Mouse (Mus musculus) thymus, adult 2 months (tissue): Measurements from ENCODE around the gene Gm20721. TPM values are rescaled to one million over a fixed set of nuclear protein-coding genes. Genes with fewer than 3 reads are reported as not detected.

Source experiments
- DNase-seq: peaks from one replicate; pipeline ENCODE4 v3.0.0; 2021
- H3K27ac ChIP-seq: fragments of 200-500 bp; 2 replicates; pipeline ENCODE4 v1.5.1; 2012; ENCODE audit warnings: low read length, control low read depth; ENCODE audit not compliant: control insufficient read depth, insufficient read depth
- H3K27me3 ChIP-seq: fragments of 200-500 bp; 2 replicates; pipeline ENCODE4 v1.6.1; 2012; ENCODE audit warnings: mild to moderate bottlenecking, low read length, moderate library complexity, mixed read lengths; ENCODE audit not compliant: control insufficient read depth, insufficient read depth
- H3K36me3 ChIP-seq: fragments of 200-500 bp; 2 replicates; pipeline ENCODE4 v1.6.1; 2012; ENCODE audit warnings: mild to moderate bottlenecking, low read length, moderate library complexity; ENCODE audit not compliant: control insufficient read depth, insufficient read depth
- H3K4me1 ChIP-seq: fragments of 200-500 bp; replicated peaks from 2 replicates; pipeline ENCODE4 v1.6.1; 2012; ENCODE audit warnings: low read length; ENCODE audit not compliant: control insufficient read depth, insufficient read depth
- H3K4me3 ChIP-seq: fragments of 200-500 bp; 2 replicates; pipeline ENCODE4 v1.5.1; 2012; ENCODE audit warnings: mild to moderate bottlenecking, low read length, control low read depth, moderate library complexity; ENCODE audit not compliant: control insufficient read depth, insufficient read depth
- CTCF ChIP-seq: fragments of 200-500 bp; IDR thresholded peaks from 2 replicates; pipeline ENCODE4 v1.5.1; 2012; ENCODE audit warnings: mild to moderate bottlenecking, control low read depth, low read length, moderate library complexity, borderline replicate concordance; ENCODE audit not compliant: control insufficient read depth, poor library complexity, insufficient read depth; ENCODE audit errors: extremely low read depth
- POLR2A ChIP-seq: fragments of 200-500 bp; IDR thresholded peaks from 2 replicates; pipeline ENCODE4 v1.6.1; 2012; ENCODE audit warnings: mild to moderate bottlenecking, low read length, control low read depth, moderate library complexity; ENCODE audit not compliant: control insufficient read depth, poor library complexity, insufficient read depth; ENCODE audit errors: extremely low read depth
- WGBS: fragments of 180-500 bp; shearing (Covaris S2); methylation state at CpG from one replicate; pipeline ENCODE4 v1.1.7; 2018; 5-methylcytosine and 5-hydroxymethylcytosine counted together
- polyA plus RNA-seq: library from polyadenylated mRNA; depleted of rRNA; stranded (reverse); fragments of >200 nt; gene quantifications from 2 replicates; pipeline ENCODE4 v1.2.3, GENCODE M21; 2012

The Gm20721 gene
- polyA plus RNA-seq, 1 experiment, result 0.07 TPM

DNA sequence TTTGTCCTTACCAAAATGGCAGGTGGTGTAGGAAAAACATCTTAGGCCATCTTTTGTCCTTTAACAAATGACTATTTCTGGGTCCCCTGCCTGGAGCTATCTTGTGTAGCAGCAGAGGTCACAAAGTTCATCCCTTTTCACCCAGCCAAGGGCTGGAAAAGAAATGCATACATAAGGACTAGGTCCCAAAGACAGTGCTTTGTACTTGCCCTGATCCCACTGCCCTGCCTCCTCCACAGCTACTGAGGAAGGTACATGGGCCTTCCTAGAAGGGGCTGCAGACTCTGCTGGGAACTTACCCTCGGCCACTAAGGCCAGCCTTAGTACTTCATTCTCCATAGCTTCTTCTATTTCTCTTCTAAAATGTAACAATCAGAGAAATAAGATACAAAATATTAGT, 34.9 kb downstream of the Gm20721 start:
- H3K36me3 ChIP-seq, result no peaks in the 10 kb centered on the region
- 100% methylated on average over 1 of the region's 1 CpGs for WGBS
- H3K27ac ChIP-seq, result no peak overlapping the region
- TF ChIP-seq CTCF, result no peak
- no peak overlapping the region for H3K4me3 ChIP-seq
- 0 out of 2 replicates have a peak, but pooled peaks cover 2% of the 10 kb centered on the region for H3K4me1 ChIP-seq
- DNase-seq, result no peak
- no peaks in the 10 kb centered on the region for H3K27me3 ChIP-seq

DNA sequence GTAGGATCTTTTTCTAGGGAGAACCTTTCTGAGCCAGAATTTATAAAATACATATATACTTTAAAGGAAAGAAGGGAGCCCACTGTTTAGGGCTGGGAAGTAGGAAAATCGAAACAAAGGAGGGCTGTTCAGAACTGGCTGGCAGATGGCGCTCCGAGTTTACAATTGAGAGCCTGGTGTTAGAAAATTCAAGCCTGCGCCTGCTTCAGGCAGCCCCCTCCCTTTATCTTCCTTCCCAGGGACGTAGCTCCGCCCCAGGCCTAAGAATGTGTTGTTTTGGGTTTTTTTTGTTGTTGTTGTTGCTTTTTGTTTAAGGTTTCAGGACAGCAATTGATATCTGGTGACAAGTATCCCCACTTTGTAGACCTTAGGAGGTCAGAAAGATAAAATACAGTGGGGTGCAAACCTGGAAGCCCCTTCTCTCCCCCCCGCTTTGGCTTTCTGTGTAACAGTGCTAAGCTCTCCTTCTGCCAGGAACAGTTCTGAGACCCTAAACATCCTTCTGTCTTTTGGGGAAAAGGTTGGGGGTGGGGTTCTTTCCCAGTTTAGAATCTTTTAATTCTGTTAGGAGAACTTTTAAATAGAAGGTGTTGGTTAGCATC, 35.5 kb downstream of the Gm20721 start:
- no peak for TF ChIP-seq POLR2A
- TF ChIP-seq CTCF, result peak; percentile 28; the same call in 1 of the 2 replicates
- Histone ChIP-seq H3K27me3 (no peaks in the 10 kb centered on the region), H3K36me3 (no peaks in the 10 kb centered on the region), H3K4me1 (0 out of 2 replicates have a peak, but pooled peaks cover 2% of the 10 kb centered on the region), H3K27ac (no peak overlapping the region), H3K4me3 (no peak overlapping the region)
- 21% methylated on average over 7 of the region's 7 CpGs for WGBS
- peak; percentile 58 for DNase-seq

DNA sequence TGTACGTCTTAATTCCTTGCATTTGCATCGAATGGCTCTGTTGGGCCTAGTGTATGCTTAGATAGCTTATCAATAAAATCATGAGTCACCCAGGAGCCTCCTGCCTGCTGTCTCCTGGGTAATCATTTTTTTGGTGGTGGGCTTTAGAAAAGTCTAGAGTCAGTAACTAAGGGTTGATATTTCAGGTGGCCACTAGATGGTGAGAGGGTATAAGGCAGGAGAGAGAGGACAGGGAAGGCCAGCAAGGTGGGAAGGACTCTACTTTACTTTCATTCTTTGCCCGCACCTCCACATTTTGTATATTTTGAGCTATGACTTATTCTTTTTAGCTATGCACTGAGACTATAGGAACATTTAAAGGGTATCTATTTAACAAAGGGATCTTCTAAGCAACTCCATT, 38.6 kb downstream of the Gm20721 start:
- Histone ChIP-seq H3K4me3 (no peak overlapping the region), H3K27ac (no peak overlapping the region), H3K36me3 (no peaks in the 10 kb centered on the region), H3K27me3 (no peaks in the 10 kb centered on the region), H3K4me1 (0 out of 2 replicates have a peak, but pooled peaks cover 2% of the 10 kb centered on the region)
- 86% methylated on average over 3 of the region's 3 CpGs for WGBS
- DNase-seq, result no peak
- TF ChIP-seq CTCF, result no peak
- TF ChIP-seq POLR2A, result no peak

DNA sequence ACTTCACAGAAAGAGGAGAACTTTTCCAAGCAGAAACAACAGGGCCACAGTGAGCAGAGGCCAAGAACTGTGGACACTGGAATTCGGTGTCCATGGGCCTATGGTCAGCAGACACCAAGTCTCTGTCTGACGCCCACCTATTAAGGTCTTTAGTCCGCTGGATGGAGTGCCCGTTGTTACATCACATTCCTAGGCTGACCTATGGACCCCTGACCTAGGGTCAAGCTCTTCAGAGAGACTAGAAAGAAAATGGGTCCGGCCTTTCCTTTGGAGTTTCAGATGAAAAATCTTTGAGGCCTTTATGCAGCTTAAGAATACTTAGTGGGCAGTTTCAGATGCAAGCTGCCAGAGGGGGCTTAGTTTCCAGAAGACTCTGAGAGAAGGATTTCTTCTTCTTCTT, 40.9 kb downstream of the Gm20721 start:
- 85% methylated on average over 5 of the region's 5 CpGs for WGBS
- H3K36me3 ChIP-seq, result no peaks in the 10 kb centered on the region
- TF ChIP-seq POLR2A, result no peak
- no peak for TF ChIP-seq CTCF
- H3K27me3 ChIP-seq, result no peaks in the 10 kb centered on the region
- H3K4me1 ChIP-seq, result no peaks in the 10 kb centered on the region
- DNase-seq, result no peak
- H3K4me3 ChIP-seq, result no peak overlapping the region
- H3K27ac ChIP-seq, result no peak overlapping the region

DNA sequence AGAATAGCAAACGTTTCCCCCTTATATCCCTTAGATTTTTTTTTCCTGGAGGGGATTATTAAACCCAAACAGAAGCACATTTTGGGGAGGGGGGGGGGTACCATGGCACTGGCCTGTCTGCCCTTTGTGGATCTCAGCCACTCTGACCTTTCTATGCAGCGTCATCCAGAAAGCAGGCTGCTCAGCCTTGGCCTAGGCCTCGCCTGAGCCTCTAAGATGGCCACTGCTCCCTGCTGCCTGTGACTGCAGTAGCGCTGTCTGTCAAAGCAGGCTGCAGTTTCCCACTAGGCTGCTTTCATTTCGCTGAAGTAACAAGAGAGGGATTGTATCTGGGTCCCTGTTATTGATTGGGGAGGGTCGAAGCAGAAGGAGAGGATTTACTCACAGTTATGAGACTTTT, 44.0 kb downstream of the Gm20721 start:
- DNase-seq, result no peak
- WGBS, result 89% methylated on average over 6 of the region's 6 CpGs
- Histone ChIP-seq H3K4me3 (no peak overlapping the region), H3K27me3 (peaks cover 6% of the 10 kb centered on the region; the same call in 1 of the 2 replicates), H3K4me1 (no peaks in the 10 kb centered on the region), H3K36me3 (no peaks in the 10 kb centered on the region), H3K27ac (no peak overlapping the region)
- TF ChIP-seq POLR2A (no peak), CTCF (no peak)

DNA sequence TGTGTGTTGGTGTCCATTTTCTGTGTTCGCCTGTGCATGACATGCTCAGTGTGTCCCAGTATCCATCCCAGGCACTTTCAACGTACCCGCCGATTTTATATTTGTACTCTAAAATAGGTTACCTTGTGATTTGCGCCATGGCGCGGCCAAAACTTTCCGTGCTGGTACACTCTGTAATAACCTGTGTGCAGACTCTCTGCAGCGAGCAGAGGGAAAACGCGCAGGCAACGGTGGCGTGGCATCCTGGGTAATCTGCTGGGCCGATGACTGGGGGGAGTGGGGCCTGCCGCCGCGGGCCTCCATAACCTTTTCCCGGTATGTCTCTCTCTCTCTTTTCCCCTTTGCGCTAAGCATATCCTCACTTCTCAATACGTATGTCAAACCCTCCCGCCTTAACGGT, 45.8 kb downstream of the Gm20721 start:
- Histone ChIP-seq H3K4me3 (no peak overlapping the region), H3K36me3 (no peaks in the 10 kb centered on the region), H3K4me1 (peaks cover 5% of the 10 kb centered on the region; the same call in 1 of the 2 replicates), H3K27ac (no peak overlapping the region), H3K27me3 (peaks cover 6% of the 10 kb centered on the region; the same call in 1 of the 2 replicates)
- TF ChIP-seq POLR2A, result no peak
- TF ChIP-seq CTCF, result no peak
- 51% methylated on average over 22 of the region's 22 CpGs for WGBS
- no peak for DNase-seq

DNA sequence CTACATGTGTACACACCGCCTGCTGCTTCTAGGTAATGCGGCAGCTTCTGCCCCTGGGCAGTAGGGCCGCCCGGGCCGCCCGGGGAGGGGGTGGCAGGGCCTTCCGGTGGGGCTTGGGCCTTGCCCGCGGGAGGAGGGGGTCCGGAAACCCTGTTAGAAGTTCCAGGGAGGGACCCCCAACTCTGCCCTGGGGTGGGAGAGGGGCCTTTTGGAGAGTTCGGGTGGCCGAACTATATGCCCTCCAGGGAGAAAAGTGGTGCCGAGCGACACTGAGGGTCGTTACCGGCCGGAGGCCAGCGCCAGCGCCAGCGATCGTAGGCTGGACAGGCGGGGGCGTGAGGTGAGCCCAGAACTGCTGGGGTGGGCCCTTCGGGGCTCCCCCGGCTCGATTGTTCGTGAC, 46.3 kb downstream of the Gm20721 start:
- H3K4me1 ChIP-seq, result peaks cover 5% of the 10 kb centered on the region; the same call in 1 of the 2 replicates
- DNase-seq, result no peak
- H3K27me3 ChIP-seq, result peaks cover 6% of the 10 kb centered on the region; the same call in 1 of the 2 replicates
- TF ChIP-seq POLR2A (no peak), CTCF (no peak)
- H3K4me3 ChIP-seq, result no peak overlapping the region
- no peaks in the 10 kb centered on the region for H3K36me3 ChIP-seq
- 51% methylated on average over 27 of the region's 27 CpGs for WGBS
- no peak overlapping the region for H3K27ac ChIP-seq
